Mouse (Mus musculus): Measurements from ENCODE around the gene Stmn1.

Gene Stmn1

GRCm38 (mm10) chr4:134468215-134468575 lies at the start of gene Stmn1:
TSS of gene Stmn1 (plus strand) at chr4:134468320.
- peak; percentile 99 for DNase-seq

- DNase-seq: no peak
These were observed 46.1 kb upstream of the Stmn1 start for GRCm38 (mm10) chr4:134421971-134422370.

GRCm38 (mm10) chr4:134423949-134424348 lies 44.2 kb upstream of the Stmn1 start:
- no peak for DNase-seq

- no peak for DNase-seq
These were observed 43.0 kb upstream of the Stmn1 start for GRCm38 (mm10) chr4:134425088-134425487.

- DNase-seq: no peak
These were observed 37.6 kb upstream of the Stmn1 start for GRCm38 (mm10) chr4:134430381-134431004.

GRCm38 (mm10) chr4:134432686-134433360 lies 35.3 kb upstream of the Stmn1 start:
- no peak for DNase-seq

GRCm38 (mm10) chr4:134436185-134436584 lies 31.9 kb upstream of the Stmn1 start:
- no peak for DNase-seq

GRCm38 (mm10) chr4:134436659-134437058 lies 31.5 kb upstream of the Stmn1 start:
- no peak for DNase-seq

GRCm38 (mm10) chr4:134439119-134439518 lies 29.0 kb upstream of the Stmn1 start:
- DNase-seq: no peak

- no peak for DNase-seq
These were observed 28.2 kb upstream of the Stmn1 start for GRCm38 (mm10) chr4:134439919-134440318.

- no peak for DNase-seq
These were observed 25.9 kb upstream of the Stmn1 start for GRCm38 (mm10) chr4:134442216-134442615.

GRCm38 (mm10) chr4:134443589-134443988 lies 24.5 kb upstream of the Stmn1 start:
- no peak for DNase-seq

GRCm38 (mm10) chr4:134444949-134445348 lies 23.2 kb upstream of the Stmn1 start:
- no peak for DNase-seq

GRCm38 (mm10) chr4:134445489-134445888 lies 22.6 kb upstream of the Stmn1 start:
- no peak for DNase-seq

GRCm38 (mm10) chr4:134447966-134448365 lies 20.2 kb upstream of the Stmn1 start:
- DNase-seq: no peak

GRCm38 (mm10) chr4:134449595-134450391 lies 18.3 kb upstream of the Stmn1 start:
- no peak for DNase-seq

GRCm38 (mm10) chr4:134450392-134451195 lies 17.5 kb upstream of the Stmn1 start:
- peak; percentile 95 for DNase-seq

GRCm38 (mm10) chr4:134451484-134451883 lies 16.6 kb upstream of the Stmn1 start:
- DNase-seq: no peak

GRCm38 (mm10) chr4:134453619-134454400 lies 14.3 kb upstream of the Stmn1 start:
- no peak for DNase-seq

- peak; percentile 93 for DNase-seq
These were observed 12.8 kb upstream of the Stmn1 start for GRCm38 (mm10) chr4:134455310-134455709.

- DNase-seq: no peak
These were observed 10.8 kb upstream of the Stmn1 start for GRCm38 (mm10) chr4:134457130-134457825.

GRCm38 (mm10) chr4:134458856-134459255 lies 9.3 kb upstream of the Stmn1 start:
- no peak for DNase-seq

All from heart, adult 11 months (tissue).